Mouse (Mus musculus): ENCODE data around the gene Ppp4r3a.

Ppp4r3a gene

DNA sequence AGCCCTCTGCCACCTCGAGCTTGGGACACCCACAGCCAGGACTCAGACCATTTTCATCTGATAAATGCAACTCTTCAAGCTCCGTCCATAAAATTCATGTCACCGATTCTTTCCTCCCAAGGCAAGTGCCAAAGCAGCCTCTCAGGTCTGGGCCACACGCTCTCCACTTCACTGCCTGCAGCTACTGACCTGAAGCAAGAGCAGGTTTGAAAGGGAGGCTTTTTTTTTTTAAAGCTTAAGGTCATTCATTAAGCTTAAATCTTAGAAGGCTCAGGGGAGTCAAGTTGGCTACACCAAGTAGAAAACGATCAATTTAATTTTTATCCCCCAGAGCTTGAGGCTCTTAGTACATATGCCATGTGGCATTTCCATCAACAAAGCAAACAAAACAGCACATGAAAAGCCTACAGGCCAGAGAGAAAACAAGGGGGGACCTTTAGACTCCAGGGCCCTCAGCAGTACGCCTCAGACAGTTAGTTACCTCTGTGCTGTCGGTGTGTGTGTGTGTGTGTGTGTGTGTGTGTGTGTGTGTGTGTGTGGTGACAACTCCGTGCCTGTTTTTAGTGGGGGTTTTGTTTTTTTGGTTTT, 70.3 kb downstream of the Ppp4r3a start:
- DNase-seq (ENCODE audit: low read depth, low spot score), result no peak

DNA sequence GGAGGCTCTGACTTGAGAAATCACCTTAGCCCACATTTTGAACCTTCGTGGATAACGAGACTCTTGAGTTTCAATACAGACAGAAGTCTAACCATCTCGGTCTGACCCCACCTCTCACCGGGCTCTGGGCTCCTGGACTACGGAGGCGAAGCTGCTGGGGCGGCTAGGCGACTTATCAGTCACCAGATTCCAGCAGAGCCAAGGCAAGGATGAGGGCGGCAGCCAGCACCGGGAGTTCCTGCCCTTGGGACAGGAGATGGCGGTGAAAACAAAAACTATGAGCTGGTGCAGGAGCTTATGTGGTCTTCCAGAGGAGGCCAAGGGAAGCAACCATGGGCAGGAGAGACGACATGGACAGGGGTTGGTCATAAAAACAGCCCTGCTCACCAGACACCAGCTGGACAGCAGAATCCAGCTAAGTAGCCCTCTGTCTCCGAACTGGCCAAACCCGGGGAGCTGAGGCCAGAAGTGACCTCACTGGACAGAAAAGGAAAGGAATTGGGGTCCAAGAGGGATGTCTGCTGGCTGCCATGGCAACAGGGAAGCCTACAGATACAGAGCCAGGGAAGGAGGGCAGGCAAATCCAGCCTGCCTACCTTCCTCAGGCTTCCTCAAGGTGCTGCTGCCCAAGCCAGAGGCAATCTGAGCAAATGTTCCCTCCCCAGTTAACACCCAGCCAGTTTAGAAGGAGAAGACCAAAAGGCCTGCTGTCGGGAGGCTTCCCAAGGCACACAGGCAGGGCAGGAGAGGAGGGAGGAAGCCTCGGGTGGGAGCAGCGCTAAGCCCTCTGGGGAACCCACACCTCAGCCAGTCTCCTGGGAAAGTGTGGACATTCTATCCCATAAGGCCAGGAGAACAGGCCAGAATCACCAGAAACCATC, 71.1 kb downstream of the Ppp4r3a start:
- no peak for DNase-seq (ENCODE audit: low read depth, low spot score)

DNA sequence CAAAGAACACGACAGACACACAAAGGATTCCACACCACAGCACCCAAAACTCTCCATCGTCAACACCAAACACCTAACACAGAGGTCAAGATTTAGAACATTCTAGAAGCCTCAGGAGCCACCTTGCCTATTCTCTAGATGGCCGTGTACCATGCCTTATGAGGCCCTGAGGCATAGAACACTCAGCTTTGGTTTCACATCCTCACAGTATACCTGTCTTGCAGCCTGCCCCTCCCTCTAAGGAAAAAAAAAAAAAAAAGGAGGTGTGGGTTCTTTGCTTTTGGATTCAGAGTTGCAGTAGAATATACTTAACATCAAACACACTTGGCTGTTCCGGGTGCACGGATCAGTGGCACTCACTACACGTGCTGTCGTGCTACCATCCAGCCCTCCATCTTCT, 72.5 kb downstream of the Ppp4r3a start:
- no peak for DNase-seq (ENCODE audit: low read depth, low spot score)

DNA sequence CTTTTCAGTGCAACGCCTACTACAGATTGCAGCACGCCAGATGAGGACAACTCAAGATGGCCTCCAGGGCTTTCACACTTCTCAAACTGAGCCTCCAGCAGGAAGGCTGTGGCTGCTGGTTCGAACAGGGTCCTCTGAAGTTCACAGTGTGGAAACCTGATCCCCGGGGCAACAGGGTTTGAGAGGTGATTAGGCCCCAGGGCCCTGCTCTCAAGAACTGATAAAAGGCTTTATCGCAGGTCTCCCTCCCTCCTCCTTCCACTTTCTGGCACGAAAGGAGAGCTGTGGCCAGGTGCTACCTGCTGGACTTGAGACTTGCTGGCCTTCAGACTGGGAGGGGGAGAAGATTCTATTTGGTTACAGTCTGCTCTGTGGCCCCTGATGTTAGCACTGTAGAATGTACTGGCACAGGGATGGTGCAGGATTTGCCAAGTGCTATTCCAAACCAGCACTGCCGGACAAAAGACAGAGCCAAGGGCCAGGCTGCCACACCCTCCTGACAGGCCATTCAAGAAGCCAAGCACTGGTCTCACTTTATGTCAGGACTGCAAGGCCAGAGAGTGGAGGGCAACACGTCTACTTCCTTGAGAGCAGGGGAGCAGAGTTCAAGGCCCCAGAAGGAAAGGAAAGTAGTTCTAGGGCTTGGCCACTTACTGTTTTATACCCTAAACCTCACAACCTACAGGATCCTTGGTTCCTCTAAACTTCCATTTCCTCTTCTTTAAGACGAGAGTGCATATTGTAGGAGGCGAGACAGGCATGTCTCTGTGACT, 73.2 kb downstream of the Ppp4r3a start:
- peak; percentile 83 for DNase-seq (ENCODE audit: low read depth, low spot score)

DNA sequence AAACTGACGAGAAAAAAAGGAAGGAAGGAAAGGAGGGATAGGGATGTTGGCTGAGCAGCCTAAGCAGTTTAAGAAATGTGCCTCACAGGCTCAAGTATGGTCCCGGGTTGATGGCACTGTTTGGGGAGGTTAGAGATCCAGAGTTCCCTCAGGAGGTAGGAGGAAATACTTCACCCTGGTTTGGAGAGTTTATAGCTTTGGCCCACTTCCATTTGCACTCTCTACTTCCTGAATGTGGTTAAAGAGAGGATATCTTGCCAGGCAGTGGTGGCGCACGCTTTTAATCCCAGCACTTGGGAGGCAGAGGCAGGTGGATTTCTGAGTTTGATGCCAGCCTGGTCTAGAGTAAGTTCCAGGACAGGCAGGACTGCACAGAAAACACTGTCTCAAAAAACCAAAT, 74.3 kb downstream of the Ppp4r3a start:
- DNase-seq (ENCODE audit: low read depth, low spot score), result no peak

DNA sequence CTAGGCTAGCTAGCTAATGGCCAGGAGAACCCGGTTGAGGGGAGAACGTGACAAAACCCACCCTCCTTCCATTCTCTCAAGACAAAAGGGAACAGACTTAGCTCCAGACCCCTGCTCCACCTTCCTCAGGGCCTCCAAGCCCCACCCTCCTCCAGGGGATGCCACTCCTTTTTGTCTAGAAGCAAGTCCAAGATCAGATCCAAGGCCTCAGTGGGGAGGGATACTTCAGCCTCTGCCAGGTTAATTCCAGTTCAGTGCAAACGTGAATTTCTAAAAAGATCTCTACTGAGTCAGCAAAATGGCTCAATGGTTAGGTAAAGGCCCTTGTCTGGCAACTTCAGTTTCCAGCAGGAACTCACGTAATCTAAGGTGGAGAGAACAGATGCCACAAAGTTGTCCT, 74.9 kb downstream of the Ppp4r3a start:
- DNase-seq (ENCODE audit: low read depth, low spot score), result no peak

DNA sequence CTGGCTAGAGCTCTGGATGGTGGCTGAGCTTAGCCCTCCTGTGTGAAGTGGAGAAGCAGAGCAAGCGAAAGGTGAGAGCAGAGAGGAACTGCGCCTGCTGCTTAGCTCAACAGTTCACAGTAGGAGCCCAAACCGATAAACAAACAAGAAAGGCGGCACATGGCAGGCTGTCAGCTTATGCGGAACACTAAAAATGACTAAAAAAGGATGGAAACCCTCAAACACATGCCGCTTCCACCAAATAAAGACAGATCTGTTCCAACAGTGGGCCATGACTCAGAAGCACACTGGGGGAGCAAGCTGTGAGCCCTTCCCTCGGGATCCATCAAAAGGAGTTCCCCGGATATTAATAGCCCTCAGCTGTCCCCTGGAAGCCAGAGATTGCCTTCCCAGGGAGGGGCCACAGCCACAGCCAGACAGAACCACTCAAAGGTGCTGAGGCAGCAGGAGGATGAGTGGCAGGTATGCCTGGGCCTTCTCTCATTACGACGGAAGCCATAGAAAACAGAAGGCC, 75.5 kb downstream of the Ppp4r3a start:
- DNase-seq (ENCODE audit: low read depth, low spot score), result peak; percentile 93

DNA sequence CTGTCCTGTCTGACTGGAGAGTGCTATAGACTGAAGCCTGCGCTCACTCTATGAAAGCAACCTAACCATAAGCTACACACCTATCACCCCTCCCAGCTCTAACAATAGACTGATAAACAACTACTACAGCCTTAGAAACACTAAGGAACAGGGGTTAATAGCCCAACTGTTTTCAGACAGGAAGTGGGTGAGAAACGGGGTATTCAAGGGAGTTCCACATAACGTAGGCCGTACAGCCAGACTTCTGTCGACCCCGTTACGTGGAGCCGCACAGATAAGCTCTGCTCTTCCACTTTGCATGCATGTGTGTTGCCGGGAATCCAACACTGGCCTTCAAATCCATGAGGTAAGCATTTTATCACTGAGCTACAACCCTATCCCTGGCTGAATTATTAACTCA, 76.1 kb downstream of the Ppp4r3a start:
- DNase-seq (ENCODE audit: low read depth, low spot score), result no peak

DNA sequence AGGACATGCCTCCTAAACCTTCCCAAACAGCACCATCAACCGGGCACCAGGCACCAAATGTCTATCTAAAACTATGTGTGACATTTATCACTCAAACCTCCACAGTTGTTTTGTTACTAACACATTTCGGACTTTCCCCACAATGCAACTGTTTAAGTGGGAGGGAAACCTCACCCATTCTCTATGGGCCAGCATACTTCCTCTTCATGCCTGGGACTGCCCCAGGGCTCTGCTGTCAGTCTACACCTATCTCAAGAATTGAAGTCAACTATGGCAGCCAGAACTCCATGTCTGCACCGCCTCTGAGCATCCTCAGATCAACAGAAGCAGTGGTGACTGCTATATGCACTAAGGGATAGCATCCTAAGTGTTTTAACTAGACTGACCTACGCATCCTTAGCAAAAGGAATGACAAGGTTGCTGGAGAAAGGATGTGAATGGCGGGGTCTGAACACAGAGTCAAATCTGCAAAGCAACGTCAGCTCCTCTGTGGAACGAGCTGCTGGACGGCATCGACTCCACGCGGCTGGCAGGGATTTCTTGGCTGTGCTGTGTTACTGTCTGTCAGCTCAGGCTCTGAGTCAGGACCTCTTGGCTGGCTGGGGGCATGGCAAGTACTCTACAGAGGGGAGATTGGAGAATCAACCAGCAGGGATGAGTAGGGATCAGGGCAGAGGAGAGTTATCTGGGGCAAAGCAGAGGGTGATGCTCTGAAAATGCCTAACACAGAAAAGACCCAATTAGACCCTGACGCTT, 77.7 kb downstream of the Ppp4r3a start:
- no peak for DNase-seq (ENCODE audit: low read depth, low spot score)

DNA sequence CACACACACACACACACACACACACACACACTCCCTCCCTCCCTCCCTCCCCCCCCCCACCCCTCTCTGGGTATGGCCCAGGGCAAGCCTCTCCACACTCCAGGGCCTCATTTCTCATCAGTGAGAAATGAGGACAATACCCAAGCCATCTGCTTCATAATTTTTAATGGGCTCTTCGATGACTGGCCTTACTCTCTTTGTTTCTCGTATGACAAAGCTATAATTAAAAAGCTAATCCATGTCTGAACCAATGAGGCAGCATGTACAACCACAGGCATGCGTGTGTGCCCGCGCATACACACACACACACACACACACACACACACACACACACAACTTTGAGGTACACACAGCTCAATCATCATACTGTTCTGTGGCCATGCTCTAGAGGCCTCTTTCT, 78.5 kb downstream of the Ppp4r3a start:
- DNase-seq (ENCODE audit: low read depth, low spot score), result no peak

DNA sequence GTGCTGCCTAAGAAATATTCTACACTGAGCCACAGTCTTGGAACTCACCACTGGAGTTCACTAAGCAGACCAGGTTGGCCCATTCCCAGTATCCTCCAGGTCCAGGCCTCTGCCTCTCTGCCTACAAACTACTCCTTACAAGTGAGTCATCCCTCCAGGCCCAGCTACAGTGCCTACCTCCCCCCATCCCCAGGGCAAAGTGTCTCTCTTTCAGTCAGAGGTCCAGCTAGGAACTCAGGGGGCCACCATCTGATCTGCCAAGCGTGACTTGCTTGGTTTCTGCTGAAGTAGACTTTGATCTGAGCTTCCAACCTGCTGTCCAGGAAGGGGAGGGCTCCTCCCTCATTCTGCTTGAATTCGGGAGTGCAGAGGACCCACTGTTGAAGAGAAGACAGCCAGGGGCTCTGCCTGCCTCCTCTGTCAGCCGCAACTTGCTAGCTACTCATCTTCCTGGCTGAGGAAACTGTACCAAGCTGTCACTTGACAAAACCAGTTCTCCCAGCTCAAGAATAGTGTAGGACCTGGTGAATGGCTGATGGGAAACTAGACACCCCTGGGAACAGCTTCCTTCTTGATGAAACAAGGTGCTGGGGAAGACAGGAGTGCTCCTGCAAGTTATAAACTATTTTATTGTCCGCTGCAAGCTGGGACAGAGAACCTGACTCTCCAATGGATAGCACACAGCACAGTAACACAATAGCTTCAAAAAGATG, 80.5 kb downstream of the Ppp4r3a start:
- DNase-seq (ENCODE audit: low read depth, low spot score), result no peak

DNA sequence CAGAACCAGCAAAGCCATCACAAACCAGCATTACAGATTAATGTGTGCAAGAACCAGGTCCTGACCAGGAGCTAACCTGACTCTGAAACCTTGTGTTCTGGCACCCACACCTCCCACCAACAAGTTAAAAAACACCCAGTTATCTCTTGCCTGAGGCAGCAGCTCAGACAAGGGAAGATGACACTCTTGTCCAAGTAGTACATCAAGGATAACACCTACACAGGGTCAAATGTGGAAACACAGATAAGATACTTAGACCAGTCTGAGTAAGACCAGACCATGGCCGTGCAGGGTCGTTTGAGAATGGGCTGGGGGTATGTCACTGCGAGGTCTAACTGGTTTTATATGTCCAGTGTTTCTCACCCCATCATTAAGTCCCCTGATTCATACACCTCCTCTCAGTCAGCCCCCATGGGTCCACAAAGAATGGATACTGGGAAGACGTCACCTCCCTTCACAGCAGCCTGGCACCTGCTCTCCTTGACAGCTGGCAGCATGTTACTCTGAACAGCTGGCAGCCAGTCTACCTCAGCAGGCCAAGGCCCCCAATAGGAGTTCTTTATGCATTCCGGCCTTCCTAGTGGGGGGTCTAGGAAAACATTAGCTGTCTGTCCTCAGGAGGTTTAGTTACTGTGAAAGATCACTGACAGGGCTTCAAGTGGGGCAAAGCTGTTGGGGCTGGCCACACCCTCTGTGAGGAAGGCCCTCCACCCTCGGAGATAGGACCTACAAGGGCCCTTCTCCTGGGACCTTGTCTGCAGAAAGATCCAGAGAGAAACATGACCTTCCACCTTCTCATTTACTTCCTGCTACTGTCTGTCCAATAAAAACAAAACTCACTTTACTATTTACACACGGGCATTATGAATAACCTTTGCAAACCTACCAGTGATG, 84.2 kb downstream of the Ppp4r3a start:
- DNase-seq (ENCODE audit: low read depth, low spot score), result no peak

DNA sequence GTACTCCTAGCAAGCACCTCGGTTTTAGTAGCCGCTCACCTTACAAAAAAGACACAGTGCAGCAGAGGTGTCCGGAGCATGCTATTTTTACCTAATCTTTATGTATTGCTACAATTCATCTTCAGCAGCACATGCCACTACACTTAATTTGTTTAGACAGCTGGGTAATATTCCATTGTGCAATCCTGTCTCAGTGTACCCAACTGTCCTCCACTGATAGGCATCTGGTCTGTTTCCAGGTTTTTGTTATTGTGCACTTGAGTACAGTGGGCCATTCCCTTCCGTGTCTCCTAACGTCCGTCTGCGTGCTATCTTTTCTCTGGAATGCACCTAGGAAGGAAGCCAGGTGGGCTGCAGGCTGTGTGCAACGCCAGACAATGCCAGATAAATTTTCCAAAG, 84.9 kb downstream of the Ppp4r3a start:
- DNase-seq (ENCODE audit: low read depth, low spot score), result no peak

DNA sequence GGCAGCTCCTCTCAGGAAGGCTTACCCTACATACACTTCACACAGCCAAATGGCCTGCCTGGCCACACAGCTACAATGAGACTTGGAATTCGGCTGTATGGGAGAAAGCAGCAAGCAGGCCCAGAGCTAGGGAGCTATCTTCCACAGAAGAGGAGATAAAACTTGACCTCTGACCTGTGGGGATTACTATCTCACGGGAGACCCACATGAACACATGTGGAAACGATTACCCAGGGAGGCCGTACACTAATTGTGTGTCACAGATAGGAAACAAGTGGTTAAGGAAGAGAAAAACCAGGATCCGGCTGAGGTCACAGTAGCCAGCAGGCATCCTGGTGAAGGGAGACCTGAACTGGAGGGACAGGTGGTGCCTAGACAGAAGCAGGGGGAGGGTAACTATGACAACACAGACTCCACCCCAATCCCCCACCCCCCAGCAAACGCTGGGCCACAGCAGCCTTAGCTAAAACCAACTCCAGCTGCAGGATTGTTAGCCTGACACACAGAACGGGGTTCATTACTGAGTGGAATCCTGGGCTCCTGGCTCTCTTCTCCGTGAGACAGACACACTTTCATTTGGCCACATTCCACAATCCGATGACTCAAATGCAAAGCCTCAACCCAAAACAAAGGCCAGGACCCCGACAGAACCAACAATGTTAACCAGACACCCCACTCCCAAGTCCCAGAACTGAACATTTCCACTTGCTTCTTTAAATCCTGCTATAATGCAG, 85.5 kb downstream of the Ppp4r3a start:
- DNase-seq (ENCODE audit: low read depth, low spot score), result no peak

DNA sequence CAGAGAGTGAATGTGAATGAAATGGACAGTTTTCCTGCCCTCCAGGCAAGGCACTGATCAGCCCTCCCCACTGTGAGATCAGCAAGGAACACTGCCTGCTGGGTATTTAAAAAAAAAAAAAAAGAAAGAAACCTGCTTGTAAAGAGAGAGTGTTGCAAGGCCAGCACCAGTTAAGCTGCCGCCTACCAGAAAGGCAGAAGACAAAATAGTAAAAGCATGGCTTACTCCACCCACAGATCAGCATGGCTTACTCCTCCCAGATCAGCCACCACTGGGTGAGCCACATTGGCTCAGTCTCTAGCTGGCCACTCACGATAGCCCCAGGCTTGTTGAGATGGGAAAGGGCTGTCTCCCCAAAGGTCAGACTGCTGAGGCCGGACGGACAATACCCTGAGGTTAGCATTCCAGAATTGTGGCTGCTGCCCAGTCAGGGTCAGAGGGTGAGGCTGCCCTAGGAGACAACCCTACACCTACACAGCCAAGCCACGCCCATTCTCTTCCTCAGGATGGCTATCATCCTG, 87.1 kb downstream of the Ppp4r3a start:
- DNase-seq (ENCODE audit: low read depth, low spot score), result no peak

DNA sequence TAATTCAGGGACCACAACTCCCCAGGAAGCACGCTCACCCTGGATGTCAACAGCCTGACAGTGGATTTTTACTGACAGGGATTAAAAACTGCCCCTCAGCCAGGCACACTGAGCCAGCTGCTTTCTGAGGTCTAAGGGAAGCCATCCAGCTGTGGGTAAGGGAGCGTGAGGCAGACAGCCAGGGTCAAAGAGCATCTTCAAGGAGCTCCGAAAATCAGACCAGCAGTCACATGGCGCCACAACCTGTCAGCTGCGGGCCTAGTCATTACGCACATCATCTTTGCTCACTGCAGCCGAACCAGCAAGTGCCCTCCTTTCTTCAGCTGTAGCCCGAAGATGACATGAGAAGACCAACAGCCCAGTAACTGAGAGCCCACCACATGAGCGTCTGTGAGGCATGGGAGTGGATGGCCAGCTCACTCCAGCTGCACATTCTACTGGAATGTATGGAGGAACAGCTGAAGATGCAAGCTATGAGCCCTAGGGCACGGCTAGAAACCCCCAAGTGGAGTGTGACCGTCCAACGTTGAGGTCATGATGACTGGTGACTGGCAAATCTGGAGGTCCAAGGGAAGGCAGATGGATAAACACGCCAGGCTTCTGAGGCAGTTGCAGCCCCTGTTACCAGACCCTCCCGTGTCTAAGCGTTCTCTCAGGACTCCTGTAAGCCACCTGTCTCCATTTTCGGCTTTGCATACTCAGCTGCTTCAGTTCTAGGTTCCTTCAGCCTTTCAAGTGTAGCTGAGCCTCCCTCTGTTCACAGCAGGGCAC, 87.7 kb downstream of the Ppp4r3a start:
- no peak for DNase-seq (ENCODE audit: low read depth, low spot score)

DNA sequence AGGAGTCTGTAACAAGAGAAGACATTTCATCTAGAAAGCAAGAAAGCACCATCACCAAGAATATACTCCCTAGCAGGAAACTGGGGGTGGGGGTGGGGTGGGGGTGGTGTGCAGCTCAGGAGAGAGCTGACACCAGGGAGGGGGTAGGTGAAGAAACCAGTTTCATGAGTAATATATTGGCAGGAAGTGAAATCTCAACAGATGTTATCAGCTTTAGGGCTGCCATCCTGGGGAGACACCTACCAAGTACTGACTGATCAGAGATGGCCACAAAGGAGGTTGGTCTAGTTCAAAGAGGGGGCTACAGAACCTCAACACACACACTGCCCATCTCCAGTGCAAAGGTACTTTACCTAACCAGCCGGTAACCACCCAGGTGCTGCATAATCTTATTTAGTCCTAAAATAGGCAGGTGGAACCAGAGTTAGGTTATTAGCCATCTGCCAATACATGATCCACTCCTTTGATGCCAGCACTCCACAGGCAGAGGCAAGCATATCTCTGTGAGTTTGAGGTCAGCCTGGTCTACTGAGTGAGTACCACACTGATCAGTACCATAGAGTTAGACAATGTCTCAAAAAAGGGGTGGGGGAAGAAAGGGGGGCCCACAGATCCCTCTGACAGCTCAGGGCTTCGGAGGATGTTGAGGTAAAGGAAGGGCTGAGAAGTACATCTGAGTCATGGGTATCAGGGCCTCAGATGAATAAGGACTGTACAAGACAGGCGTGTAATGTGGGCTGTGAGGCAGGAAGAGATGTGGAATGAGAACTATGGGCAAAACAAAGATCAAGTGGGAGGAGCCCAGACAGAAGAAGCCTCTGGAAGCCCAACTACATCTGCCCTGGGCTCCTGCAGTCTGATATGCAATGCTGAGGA, 89.1 kb downstream of the Ppp4r3a start:
- DNase-seq (ENCODE audit: low read depth, low spot score), result no peak

All from skeletal muscle tissue, adult 2 months (tissue).